Mouse (Mus musculus) liver, postnatal 0 days (tissue): ENCODE data around the gene Mta3. TPM values are rescaled to one million over a fixed set of nuclear protein-coding genes. Genes with fewer than 3 reads are reported as not detected.

ENCODE experiments used
- ATAC-seq: fragments of 200-750 bp; cut with Nextera tagmentation; 2 replicates; pipeline ENCODE4 v1.8.0; 2017; ENCODE audit warnings: mild to moderate bottlenecking, moderate library complexity
- DNase-seq: peaks from one replicate; pipeline ENCODE4 v3.0.0-alpha.2; 2016
- H3K27ac ChIP-seq: fragments of 300-500 bp; sonication (generic); 2 replicates; pipeline ENCODE4 v1.5.1; 2014; ENCODE audit warnings: antibody characterized with exemption, moderate library complexity, mild to moderate bottlenecking, low read depth
- H3K27me3 ChIP-seq: fragments of 300-500 bp; sonication (generic); 2 replicates; pipeline ENCODE4 v1.6.1; 2014; ENCODE audit warnings: low read length, control low read depth, mixed read lengths; ENCODE audit not compliant: insufficient read depth
- H3K36me3 ChIP-seq: fragments of 300-500 bp; sonication (generic); replicated peaks from 2 replicates; pipeline ENCODE4 v1.6.1; 2014; ENCODE audit warnings: mild to moderate bottlenecking, control low read depth, low read length, moderate library complexity, mixed read lengths; ENCODE audit not compliant: insufficient read depth
- H3K4me1 ChIP-seq: fragments of 300-500 bp; sonication (generic); 2 replicates; pipeline ENCODE4 v1.6.1; 2014; ENCODE audit warnings: antibody characterized with exemption, mild to moderate bottlenecking, control low read depth; ENCODE audit not compliant: insufficient read depth
- H3K4me2 ChIP-seq: fragments of 300-500 bp; sonication (generic); 2 replicates; pipeline ENCODE4 v1.6.1; 2014; ENCODE audit warnings: low read depth, mild to moderate bottlenecking, low read length, moderate library complexity, mixed read lengths
- H3K4me3 ChIP-seq: fragments of 300-500 bp; sonication (generic); 2 replicates; pipeline ENCODE4 v1.5.1; 2014; ENCODE audit warnings: low read depth, low read length
- H3K9ac ChIP-seq: fragments of 300-500 bp; sonication (generic); replicated peaks from 2 replicates; pipeline ENCODE4 v1.6.1; 2014; ENCODE audit warnings: mild to moderate bottlenecking, moderate library complexity
- H3K9me3 ChIP-seq: fragments of 300-500 bp; sonication (generic); 2 replicates; pipeline ENCODE4 v1.6.1; 2016; ENCODE audit warnings: mild to moderate bottlenecking, control low read depth, low read length, mixed read lengths
- CTCF ChIP-seq: sonication (generic); IDR thresholded peaks from 2 replicates; pipeline ENCODE4 v1.5.1; 2016; ENCODE audit warnings: antibody characterized with exemption, low read depth
- EP300 ChIP-seq: IDR thresholded peaks from 2 replicates; pipeline ENCODE4 v1.6.1; 2016; ENCODE audit warnings: antibody characterized with exemption, low read depth, mild to moderate bottlenecking
- WGBS: fragments of 180-500 bp; shearing (Covaris S2); extraction: QIAGEN DNeasy Blood & Tissue Kit; methylation state at CpG from one replicate; pipeline ENCODE4 v1.1.7; 2014; ENCODE audit not compliant: insufficient replicate concordance; 5-methylcytosine and 5-hydroxymethylcytosine counted together
- polyA plus RNA-seq: library from polyadenylated mRNA; unstranded; fragments of >200 nt; fragmentation: Nextera tagmentation; extraction: Ambion mirVana; gene quantifications from 2 replicates; pipeline ENCODE4 v1.2.1, GENCODE M21; 2015

The Mta3 gene
- polyA plus RNA-seq, 1 experiment from 2014 or later, result 28.1 TPM

- no peak overlapping the region for H3K9ac ChIP-seq
- no peak overlapping the region for H3K4me3 ChIP-seq
- DNase-seq, result no peak
- TF ChIP-seq EP300 (no peak), CTCF (no peak)
- H3K27me3 ChIP-seq, result no peaks in the 10 kb centered on the region
- peaks cover 3% of the 10 kb centered on the region; the same call in 1 of the 2 replicates for H3K36me3 ChIP-seq
- no peak overlapping the region; the same call in 1 of the 2 replicates for H3K27ac ChIP-seq
- peaks cover 14% of the 10 kb centered on the region for H3K4me1 ChIP-seq
- ATAC-seq, result no peak
- no peak overlapping the region for H3K4me2 ChIP-seq
- no peaks in the 10 kb centered on the region for H3K9me3 ChIP-seq
- 67% methylated on average over 6 of the region's 6 CpGs for WGBS
These were observed 24.2 kb downstream of the Mta3 start for GRCm38 (mm10) chr17:83730123-83730522.

DNA sequence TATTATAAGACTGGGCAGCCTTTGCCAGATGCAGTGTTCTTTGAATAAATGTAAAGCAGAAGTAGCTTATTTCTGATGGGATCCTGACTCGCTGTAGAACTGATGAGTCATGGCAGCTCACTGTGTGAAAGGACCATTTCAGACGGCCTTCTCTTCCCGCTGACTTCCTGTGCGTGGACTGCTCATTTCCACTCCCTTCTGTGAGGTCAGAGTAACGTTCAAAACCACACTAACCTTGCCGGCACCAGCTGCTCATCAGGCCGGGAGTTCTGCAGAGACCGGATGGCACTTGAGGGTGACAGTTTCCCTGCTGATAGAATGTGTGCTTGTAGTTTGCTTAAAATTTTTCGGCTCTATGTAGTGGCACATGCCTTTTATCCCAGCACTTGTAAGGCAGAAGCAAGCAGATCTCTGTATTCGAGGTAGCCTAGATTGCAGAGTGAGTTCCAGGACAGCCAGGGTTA, 26.2 kb downstream of the Mta3 start:
- Histone ChIP-seq H3K36me3 (no peaks in the 10 kb centered on the region), H3K27me3 (no peaks in the 10 kb centered on the region), H3K27ac (peak overlapping the region; percentile 68), H3K4me1 (peaks cover 18% of the 10 kb centered on the region), H3K9me3 (no peaks in the 10 kb centered on the region), H3K4me2 (peak overlapping the region; percentile 56), H3K4me3 (peak overlapping the region; percentile 9), H3K9ac (peak overlapping the region; percentile 42)
- TF ChIP-seq EP300, result no peak; the same call in 1 of the 2 replicates
- no peak for TF ChIP-seq CTCF
- DNase-seq (peak; percentile 68), ATAC-seq (peak; percentile 70)
- WGBS, result 26% methylated on average over 10 of the region's 10 CpGs

DNA sequence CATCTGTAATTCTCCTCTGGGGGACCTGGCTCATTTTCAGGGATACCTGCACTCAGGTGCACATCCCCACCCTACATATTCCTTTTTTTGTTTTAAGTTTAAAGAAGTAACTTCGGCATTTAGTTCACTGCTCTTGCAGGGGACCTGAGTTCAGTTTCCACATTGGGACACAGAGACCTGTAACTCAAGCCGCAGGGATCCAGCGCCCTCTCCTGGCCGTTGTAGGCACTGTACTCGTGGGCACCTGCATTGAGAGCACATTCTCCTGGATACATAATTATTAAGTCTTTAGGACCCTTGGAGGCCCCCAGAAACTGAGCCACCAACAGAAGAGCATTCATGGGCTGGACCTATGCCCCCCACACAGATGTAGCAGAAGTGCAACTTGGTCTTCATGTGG, 26.8 kb downstream of the Mta3 start:
- peaks cover 20% of the 10 kb centered on the region for H3K4me1 ChIP-seq
- no peak overlapping the region; the same call in 1 of the 2 replicates for H3K9ac ChIP-seq
- H3K27me3 ChIP-seq, result no peaks in the 10 kb centered on the region
- H3K9me3 ChIP-seq, result no peaks in the 10 kb centered on the region
- peak; percentile 45 for ATAC-seq
- H3K4me2 ChIP-seq, result peak overlapping the region; percentile 56
- peak overlapping the region; percentile 68; the same call in 1 of the 2 replicates for H3K27ac ChIP-seq
- peak; percentile 98 for TF ChIP-seq CTCF
- no peak for TF ChIP-seq EP300
- WGBS, result 27% methylated on average over 5 of the region's 5 CpGs
- DNase-seq, result peak; percentile 90
- H3K4me3 ChIP-seq, result no peak overlapping the region
- no peaks in the 10 kb centered on the region for H3K36me3 ChIP-seq

GRCm38 (mm10) chr17:83736701-83737100, 30.7 kb downstream of the Mta3 start:
- Histone ChIP-seq H3K36me3 (peaks cover 22% of the 10 kb centered on the region), H3K4me1 (peaks cover 15% of the 10 kb centered on the region), H3K4me3 (no peak overlapping the region), H3K4me2 (peak overlapping the region; percentile 47; the same call in 1 of the 2 replicates), H3K9me3 (no peaks in the 10 kb centered on the region), H3K27me3 (no peaks in the 10 kb centered on the region), H3K27ac (0 out of 2 replicates have a peak overlapping the region, but pooled peaks have one; percentile 44), H3K9ac (no peak overlapping the region)
- TF ChIP-seq CTCF (no peak), EP300 (peak; percentile 86)
- 51% methylated on average over 9 of the region's 9 CpGs for WGBS
- ATAC-seq (peak; percentile 92), DNase-seq (peak; percentile 70)

DNA sequence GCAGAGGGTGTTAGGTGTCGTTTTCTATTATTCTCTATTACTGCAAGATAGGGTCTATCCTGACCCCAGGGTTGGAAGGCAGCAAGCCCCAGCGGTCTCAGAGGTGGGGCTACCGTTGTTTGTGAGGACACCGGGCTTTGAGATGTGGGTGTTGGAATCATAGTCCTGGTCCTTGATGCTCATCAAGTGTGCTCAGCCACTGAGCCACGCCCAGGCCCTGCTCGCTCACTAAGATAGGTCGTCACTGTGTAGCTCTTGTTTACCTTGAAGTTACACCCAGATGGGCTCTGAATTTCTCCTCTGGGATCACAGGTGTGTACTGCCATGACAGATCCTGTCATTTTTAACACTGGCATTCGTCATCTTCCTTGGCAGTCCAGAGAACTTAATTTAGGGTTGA, 31.8 kb downstream of the Mta3 start:
- WGBS, result 85% methylated on average over 8 of the region's 8 CpGs
- DNase-seq (peak; percentile 31), ATAC-seq (peak; percentile 22; the same call in 1 of the 2 replicates)
- Histone ChIP-seq H3K4me2 (peak overlapping the region; percentile 13; the same call in 1 of the 2 replicates), H3K36me3 (peaks cover 22% of the 10 kb centered on the region), H3K27me3 (no peaks in the 10 kb centered on the region), H3K4me3 (no peak overlapping the region), H3K27ac (no peak overlapping the region), H3K9me3 (no peaks in the 10 kb centered on the region), H3K9ac (no peak overlapping the region), H3K4me1 (peaks cover 8% of the 10 kb centered on the region; the same call in 1 of the 2 replicates)
- no peak for TF ChIP-seq EP300

GRCm38 (mm10) chr17:83740135-83740676, 34.2 kb downstream of the Mta3 start:
- TF ChIP-seq CTCF (no peak), EP300 (no peak)
- H3K27me3 ChIP-seq, result no peaks in the 10 kb centered on the region
- no peak overlapping the region for H3K9ac ChIP-seq
- peaks cover 26% of the 10 kb centered on the region for H3K36me3 ChIP-seq
- H3K27ac ChIP-seq, result no peak overlapping the region
- H3K4me1 ChIP-seq, result peaks cover 8% of the 10 kb centered on the region; the same call in 1 of the 2 replicates
- H3K9me3 ChIP-seq, result 0 out of 2 replicates have a peak, but pooled peaks cover 3% of the 10 kb centered on the region
- no peak overlapping the region for H3K4me2 ChIP-seq
- DNase-seq (no peak), ATAC-seq (no peak)
- 76% methylated on average over 7 of the region's 7 CpGs for WGBS
- H3K4me3 ChIP-seq, result no peak overlapping the region
